ENCODE assay signal across 30 mouse cellular contexts in the genomic region with DNA sequence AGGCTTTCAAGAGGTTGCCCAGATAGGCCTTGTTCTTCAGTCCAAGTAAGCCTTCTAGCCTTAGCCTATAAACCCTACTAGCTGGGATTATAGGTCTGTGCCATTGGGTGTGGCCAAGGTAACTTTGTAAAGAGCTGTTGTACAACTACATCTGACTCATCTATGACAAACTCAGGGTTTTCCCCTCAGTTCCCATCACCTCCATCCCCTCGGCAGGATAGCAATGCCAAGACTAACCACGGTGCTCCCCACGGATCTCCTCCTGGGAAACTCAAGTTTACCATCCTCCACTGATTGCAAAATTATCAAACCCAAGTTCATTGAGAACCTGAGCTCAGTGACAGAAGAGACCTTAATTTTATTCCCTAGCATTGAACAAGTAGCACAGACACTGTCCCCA. TPM values are rescaled to one million over a fixed set of nuclear protein-coding genes. Genes with fewer than 3 reads are reported as not detected.
"Had no signal": no experiment of that assay in that cellular context is flagged by ENCODE, and none has a peak within 500 bp of the region (broad histone marks: within the 10 kb centered on the region; RNA-seq: fewer than 3 reads in every experiment).

No protein-coding gene starts in this region.

- H3K4me1 ChIP-seq: heart, embryonic 12.5 days; hindbrain, embryonic 10.5 days; hindbrain, embryonic 12.5 days; intestine, embryonic 15.5 days; limb, embryonic 13.5 days; limb, embryonic 15.5 days; liver, embryonic 12.5 days had no signal

- H3K4me2 ChIP-seq: heart, embryonic 12.5 days; hindbrain, embryonic 12.5 days; hindbrain, embryonic 14.5 days; intestine, embryonic 15.5 days; limb, embryonic 13.5 days; limb, embryonic 15.5 days; liver, embryonic 12.5 days had no signal

- H3K27me3 ChIP-seq: heart, embryonic 12.5 days; hindbrain, embryonic 12.5 days; intestine, embryonic 15.5 days; limb, embryonic 13.5 days; limb, embryonic 15.5 days; liver, embryonic 12.5 days had no signal

- H3K27ac ChIP-seq: gastrocnemius, adult 2 months; hindbrain, embryonic 10.5 days; hindbrain, embryonic 12.5 days; hindbrain, embryonic 14.5 days; intestine, embryonic 15.5 days; kidney, postnatal 0 days; limb, embryonic 13.5 days; limb, embryonic 15.5 days; liver, embryonic 12.5 days; liver, embryonic 14.5 days had no signal

- H3K9me3 ChIP-seq: heart, embryonic 12.5 days; hindbrain, embryonic 10.5 days; hindbrain, embryonic 12.5 days; intestine, embryonic 15.5 days; limb, embryonic 13.5 days; limb, embryonic 15.5 days; liver, embryonic 12.5 days had no signal

- DNase-seq: gastrocnemius, adult 2 months; gastrocnemius, postnatal 10 days; gastrocnemius, postnatal 25 days; heart, adult 18-20 months; heart, postnatal 10 days; heart, postnatal 4 days; kidney, adult 18-20 months; kidney, adult 8-10 months; kidney, postnatal 14 days; kidney, postnatal 36 days; layer of hippocampus, adult 9-11 months; layer of hippocampus, postnatal 36 days; left cerebral cortex, postnatal 4 days had no signal

- ATAC-seq: hindbrain, embryonic 16.5 days; inflammation-experienced regulatory T-cells, adult 6 months; intestine, embryonic 15.5 days; intestine, postnatal 0 days; liver, embryonic 12.5 days had no signal

- H3K4me3 ChIP-seq: gastrocnemius, adult 2 months; heart, embryonic 12.5 days; hindbrain, embryonic 10.5 days; hindbrain, embryonic 12.5 days; intestine, embryonic 15.5 days; limb, embryonic 13.5 days; limb, embryonic 15.5 days; liver, embryonic 12.5 days had no signal

- H3K9ac ChIP-seq: heart, embryonic 12.5 days; hindbrain, embryonic 12.5 days; hindbrain, embryonic 14.5 days; intestine, embryonic 15.5 days; limb, embryonic 13.5 days; limb, embryonic 15.5 days; liver, embryonic 12.5 days; liver, embryonic 14.5 days had no signal

RNA-seq across cellular contexts. Expression of gene Dbil5, which starts 18.7 kb away (rescaled TPM):
- total RNA-seq: gastrocnemius, adult 2 months; gastrocnemius, postnatal 10 days; gastrocnemius, postnatal 4 days; granulocyte monocyte progenitor cell, adult 5-6 weeks; heart, postnatal 25 days; left cerebral cortex, postnatal 4 days had no signal
- polyA plus RNA-seq: limb, embryonic 11.5 days had no signal
